Mouse (Mus musculus) liver (tissue): Measurements from ENCODE around the gene Spata33.
A peak's percentile ranks its signal among the peaks of the same experiment; 100 is the strongest.
"Not testable (repeated sequence)": the region's sequence is repeated elsewhere in the genome, so short reads cannot be mapped to it uniquely, and the experiment has no call there.

Experiments
- DNase-seq: peaks from one replicate; pipeline ENCODE4 v3.0.0-alpha.2; 2020; ENCODE audit warnings: mixed read lengths

Gene Spata33

DNA sequence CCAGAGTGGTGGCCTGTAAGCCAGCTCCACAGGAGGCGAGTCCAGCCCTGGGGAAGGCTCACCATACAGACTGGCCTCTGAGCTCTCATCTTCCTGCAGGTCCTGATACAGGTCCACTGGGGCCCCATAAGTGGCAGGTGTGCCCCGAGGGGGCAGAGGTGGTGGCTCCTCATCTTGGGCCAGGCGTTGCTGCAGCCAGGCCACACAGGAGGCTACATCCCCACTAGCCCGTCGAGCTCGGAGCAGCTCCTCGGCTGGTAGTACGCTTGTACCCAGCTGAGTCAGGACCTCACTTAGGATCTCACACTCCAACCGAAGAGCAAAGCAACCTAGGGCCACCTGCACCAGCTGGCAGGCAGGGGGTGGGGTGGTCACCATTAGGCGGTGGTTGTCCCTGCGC, 21.1 kb downstream of the Spata33 start:
- DNase-seq, result no peak

DNA sequence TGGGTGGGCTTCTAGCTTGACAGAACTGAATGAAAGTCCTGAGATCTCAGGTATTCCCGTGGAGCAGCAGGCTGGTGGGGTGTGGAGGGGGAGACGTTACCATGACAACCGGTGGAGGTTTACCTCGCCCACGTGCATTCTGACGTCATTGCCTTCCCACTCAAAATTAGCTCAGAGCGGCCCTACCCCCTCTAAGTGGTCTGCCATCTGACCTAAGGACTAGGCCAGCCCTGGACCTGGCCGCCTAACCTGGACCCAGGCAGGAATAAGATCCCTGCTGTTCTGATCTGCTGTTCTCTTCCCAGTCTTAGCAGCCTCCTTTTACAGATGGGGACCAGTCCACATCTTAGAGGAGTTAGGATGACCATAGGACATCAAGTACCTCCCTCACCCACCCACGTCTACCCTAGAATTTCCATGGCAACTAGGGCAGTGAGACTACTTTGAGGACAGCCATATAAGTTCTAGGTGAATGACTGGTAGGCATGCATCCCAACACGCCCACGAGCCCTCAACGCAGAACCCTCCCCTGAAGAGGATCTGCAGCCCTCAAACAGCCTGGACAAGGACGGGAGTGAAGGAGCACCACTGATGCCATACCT, 22.4 kb downstream of the Spata33 start:
- DNase-seq, result no peak

DNA sequence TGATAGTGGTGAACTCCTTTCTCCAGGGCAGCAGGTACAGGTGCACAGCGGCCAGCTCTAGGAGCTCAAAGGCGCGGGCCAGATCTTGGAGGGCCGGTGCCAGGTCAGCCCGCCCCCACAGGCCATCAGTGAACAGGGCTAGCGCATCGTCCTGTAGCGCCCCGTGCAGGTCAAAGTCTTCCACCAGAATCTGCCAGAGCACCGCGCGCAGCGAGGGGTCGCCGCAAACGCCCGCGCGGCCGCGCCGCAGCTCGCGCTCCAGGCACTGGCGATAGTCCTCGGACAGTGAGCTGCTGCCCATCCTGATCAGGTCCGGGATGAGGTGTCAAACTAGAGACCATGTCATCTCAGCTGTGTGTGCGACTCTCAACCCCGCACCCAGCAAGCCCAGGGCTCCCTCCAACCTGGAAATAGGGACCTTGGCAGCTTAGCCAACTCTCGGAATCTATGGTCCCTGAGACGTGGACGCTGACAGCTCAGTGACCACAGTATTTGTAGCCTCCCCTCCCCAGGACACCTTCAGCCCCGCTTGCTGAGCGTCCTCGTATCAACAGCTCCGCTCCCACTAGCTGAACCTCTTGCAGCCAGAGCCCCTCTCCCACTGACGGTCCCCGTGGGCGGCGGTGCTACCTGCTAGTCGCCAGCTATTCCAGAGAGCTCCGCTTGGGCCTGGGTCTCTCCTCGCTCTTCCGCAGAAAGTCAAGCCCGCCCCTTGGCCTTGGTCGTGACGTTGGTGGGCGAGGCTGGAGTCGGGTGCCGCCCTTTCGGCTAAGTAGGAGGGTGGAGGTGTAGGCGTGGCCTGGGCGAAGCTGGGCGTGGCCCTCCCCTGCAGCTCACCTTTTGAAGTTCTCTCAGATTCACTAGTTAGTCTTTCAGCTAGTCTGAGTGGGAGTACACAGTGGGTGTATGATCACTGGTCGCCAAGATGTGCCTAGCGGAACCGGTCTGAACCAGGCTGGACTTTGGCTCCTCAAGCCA, 23.2 kb downstream of the Spata33 start, which contains the start of gene Spata2l:
Gene Spata2l (minus strand): TSS at position 714 of the 978 bp plus-strand sequence.
- peak; percentile 90 for DNase-seq

DNA sequence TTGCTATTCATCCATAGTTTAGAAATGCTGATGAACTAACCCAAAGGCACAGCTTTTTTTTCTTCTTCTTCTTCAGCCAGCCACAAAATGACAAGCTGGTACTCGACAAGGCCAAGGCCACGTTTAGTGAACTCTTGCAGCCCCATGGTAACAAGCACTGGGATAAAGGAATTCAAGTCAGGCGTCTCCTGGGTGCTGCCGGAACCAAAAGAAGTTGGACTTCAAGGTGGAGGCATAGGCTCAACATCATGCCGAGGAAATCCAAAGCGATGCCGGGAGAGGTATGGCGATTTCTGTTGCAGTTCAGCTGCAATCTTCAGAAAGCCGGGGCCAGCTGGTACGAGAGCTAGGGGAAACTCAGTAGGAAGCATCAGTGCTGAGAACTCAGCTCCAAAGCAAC, 26.8 kb downstream of the Spata33 start:
- DNase-seq, result no peak

DNA sequence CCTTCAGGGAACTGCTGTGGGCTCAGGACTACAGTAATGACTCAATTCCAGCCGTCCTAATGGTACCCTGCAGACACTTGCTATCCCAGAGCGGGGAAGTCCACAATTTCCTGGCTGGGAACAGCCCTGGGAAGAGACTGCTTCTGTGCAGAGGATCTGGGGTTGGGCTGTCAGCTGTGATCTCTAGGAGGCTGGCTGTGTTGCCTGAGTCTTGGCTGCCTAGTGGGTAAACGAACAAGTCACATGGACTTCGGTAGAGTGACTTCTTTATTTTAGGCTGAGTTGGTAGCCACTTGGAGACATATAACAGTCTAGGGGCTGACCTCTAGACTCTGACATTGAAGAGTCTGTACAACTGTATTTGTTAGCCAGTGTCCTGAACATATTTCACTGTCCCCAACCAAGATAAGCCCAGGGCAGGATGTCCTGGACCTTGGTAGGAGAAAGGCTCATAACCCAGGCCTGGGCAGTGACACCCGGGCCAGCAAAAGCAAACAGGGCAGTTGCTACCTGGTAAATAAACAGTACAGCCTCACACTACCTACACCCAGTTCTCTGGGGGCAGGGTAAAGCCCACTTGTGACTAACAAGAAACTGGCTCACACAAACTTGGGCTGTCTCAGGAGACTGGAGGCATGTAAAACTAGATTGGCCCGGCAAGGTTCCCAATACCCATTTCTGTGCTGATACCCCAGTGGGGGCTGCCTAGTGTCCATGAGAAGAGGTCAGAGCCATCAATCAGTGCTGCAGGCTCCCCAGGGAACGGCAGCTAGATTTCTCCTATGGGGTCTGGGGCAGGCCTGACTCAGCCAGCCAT, 29.7 kb downstream of the Spata33 start:
- no peak for DNase-seq

DNA sequence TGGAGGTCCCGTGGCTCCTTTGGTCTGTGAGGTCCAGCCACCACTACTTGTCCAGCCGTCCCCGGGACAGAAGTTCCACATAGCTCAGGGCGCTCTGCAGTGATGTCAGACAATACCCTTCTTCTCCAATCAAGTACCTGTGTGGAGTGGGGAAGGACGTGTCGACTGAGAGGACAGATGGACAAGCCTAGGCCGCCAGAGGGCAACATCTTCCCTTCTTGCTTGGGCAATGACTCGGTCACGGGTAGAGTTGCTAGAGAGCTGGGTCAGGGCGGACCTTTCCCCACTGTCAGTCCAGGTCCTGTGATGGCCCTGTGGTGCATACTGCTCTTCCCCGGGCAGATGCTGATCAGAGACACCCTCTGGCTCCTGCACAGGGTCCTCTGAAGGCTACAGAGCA, 30.4 kb downstream of the Spata33 start:
- DNase-seq, result no peak

DNA sequence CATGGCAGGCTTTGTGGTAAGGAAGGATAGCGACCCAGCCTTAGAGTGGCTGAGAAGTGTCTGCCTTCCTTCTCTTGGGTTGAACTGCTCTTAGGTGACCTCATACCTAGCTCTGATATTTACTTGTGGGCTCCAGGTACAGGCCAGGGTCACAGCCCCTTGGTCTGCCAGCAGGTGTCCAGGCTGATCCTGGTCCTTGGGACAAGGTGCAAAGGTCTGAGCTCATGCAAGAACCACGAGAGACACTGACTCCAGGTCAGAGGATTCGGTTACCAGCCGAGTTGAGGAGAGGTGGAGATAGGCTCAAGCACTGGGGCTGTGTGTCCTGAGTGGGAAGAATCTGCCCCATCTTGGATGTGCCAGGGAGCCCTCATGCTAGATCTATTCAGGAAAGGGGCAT, 31.8 kb downstream of the Spata33 start:
- no peak for DNase-seq

DNA sequence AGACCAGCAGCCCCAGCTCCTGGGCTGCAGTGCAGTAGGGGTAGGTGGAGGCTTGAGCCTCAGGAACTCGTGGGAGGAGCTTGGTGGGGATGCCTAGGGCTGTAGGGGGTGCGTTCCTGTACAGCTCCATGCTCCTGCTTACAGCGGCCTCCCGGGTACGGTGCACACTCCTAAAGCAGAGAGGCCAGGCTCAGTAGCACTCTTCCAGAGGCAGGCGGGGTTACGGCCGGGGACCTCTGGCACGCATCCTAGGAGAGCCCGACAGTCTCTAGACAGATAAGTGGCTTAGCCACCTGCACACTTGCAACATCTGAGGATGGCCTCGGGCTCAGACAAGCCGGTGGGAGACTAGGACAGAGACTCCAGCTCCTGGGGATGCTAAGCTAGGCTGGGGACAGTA, 32.9 kb downstream of the Spata33 start:
- no peak for DNase-seq

DNA sequence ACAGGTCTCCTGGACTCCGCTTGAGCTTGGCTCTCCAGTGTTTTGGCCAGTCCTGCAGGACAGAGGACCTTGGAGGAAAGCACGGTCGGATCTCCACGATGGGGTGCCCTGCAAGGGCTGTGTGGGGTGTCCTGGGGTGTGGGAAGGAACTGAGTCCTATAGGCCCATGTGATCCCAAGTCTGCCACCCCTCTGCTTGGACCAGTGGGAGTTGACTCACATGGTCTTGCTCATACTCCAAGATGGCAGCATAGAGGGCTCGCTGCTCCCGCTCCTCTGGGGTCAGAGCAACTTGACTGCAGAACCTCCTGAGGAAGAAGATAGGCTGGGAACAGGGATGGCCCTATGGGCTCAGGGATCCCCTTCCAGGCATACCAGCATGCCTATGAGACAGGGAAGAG, 35.1 kb downstream of the Spata33 start:
- DNase-seq, result no peak

DNA sequence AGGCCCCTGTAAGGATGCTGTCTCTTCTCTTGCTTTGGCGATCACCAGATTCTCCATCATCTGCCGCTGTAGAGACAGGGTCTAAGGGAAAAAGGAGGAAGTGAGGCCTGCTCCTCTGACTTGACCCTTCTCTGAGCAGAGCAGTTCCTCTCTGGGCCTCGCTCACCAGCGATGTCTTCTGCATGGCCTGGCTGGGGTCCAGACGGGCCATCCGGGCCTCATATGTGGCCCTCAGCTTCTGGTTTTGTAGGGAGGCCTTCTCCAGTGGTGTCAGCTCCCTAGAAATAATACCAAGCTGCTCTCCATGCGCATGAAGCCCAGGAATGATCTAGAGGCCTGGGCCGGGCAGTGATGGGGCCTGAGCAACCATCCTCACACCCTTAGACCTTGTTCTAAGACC, 36.0 kb downstream of the Spata33 start:
- no peak for DNase-seq

DNA sequence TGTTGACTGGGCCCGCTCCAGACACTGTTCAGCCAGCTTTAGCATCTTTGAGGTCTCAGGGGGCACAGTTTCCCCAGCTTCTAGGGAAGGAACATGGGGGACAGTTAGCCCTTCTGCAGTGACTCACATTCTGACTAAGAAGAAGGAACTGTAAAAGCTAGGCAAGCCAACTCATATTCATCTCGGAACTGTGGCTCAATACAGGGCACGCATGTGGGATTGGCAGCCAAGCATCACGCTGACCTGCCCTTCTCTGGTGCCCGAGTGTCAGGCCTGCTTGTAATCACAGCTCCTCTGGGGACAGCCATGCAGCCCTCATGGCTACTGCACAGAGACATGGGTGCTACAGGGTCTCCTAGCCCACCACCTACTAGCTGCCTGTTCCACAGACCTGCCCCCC, 38.3 kb downstream of the Spata33 start:
- DNase-seq, result no peak

DNA sequence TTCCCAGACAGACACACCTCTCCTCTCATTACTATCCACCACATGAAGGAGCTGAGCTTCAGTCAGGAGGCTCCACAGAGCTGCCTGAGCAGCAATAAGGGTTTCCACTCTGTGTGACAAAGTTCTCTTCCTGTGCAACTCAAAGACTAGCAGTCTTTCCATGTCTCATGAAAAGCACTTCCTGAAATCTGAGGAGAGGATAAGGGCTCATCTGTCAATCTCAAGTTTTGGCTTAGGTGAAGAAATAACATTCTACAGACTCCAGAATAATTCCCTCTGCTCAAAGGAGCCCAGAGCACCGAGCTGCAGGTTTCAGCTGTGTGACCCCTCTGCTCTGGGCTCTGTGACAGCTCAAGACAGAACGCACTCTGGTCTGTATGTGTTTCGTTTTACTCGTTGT, 40.3 kb downstream of the Spata33 start:
- DNase-seq, result no peak

DNA sequence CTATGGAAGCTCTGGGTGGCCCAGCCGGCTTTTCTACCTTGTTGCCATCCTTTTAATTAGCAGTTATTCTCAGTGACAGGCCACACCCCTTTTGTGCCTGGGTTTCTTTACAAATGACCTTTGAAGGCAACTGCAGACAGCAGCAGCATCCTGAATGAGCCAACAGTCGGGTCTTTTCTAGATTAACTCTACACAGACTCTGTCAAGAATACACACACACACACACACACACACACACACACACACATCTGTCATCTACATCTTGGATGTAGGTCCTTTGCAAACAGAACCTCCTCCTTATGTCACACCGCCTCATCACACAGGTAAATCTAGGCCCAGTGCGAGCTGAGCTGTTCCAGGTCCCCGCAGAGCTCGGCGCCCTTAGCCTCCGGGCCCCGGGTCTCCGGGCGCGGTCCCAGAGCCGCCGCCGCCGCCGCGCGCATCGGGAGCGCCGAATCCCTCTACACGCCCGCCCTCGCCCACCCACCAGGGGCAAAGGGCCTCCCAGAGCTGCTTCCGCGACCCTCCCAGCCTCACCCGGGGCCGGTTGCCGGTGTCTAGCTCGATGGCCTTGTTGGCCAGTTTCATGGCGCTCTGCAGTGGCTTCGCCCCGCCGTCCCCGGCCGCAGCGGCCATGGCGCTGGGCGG, 40.9 kb downstream of the Spata33 start:
- DNase-seq, result no peak

DNA sequence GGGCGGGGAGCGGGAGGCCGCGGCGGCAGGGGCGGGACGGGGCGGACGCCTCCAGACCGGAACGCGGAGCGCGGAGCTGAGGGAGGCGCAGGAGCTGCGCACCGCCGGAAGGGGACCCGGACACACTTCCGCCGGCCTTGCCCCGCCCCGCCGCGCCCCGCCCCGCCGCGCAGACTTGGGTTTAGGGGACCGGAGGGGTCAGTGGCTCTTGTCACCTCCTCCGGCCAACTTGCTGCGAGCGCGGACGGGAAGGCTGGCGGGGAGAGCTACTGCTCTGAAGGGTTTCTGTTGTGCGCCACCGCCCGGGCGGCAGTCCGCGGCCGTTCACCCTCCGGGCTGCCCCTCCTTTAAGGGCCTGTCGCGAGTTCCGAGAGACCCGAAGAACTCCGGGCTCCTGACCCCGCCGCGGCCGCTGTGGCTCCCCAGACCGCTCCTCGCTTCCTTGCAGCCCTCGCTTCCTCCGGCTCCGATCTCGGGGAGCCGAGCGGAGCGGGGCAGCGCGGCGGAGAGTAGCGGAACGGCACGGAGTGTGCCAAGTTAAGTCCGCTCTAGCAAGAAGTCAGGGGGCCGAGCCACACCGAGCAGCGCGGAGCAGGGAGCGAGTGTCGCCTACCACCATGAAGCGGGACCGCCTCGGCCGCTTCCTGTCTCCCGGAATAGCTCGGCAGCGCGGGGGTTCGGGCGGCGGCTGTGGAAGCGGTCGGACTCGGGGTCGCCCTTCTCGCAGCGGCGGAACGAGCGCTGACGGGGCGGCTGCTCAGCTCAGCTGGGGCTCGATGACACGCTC, 41.7 kb downstream of the Spata33 start, which contains the start of the genes Zfp276 and Vps9d1:
Gene Zfp276 (plus strand): TSS at position 97 of the 787 bp plus-strand sequence.
Gene Vps9d1 (minus strand): TSS at position 250 of the 787 bp plus-strand sequence.
- peak; percentile 93 for DNase-seq

DNA sequence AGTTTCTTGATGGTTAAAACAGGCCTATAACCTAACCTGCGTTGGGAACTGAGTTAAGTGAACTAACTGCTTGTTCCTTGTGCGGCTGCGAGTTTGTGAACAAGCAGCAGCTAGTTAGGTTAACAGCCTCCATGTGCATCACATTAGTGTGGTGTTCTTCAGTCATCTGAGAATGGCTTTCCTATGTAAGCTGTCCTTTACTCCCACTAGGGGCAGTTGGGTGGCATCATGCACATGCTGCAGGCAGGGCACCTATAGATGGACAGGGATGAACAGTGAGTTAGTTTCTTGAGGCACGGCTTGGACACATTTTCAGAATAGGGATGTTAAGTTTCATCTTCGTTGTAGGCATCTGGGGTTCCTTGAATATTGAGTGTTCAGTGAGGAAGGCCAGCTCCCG, 42.5 kb downstream of the Spata33 start:
- DNase-seq, result no peak

DNA sequence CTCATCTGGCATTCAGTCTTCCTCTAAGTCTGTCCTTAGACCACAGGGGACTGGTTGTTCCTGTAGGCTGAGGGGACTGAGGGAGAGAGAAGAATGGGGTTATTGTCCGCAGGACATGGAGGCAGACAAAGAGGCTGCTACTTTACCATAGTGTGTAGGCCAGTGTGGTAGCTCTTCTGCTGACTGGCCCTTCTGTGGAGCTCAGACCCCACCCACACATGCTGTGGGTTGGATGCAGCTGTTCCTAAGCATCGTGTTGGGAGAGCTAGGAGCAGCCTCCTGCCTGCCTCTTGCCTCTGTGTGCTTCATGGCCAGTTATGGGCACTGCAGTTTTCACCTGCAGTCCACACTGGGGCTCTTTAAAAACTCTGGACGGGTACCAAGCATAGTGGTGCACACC, 44.5 kb downstream of the Spata33 start:
- no peak for DNase-seq

DNA sequence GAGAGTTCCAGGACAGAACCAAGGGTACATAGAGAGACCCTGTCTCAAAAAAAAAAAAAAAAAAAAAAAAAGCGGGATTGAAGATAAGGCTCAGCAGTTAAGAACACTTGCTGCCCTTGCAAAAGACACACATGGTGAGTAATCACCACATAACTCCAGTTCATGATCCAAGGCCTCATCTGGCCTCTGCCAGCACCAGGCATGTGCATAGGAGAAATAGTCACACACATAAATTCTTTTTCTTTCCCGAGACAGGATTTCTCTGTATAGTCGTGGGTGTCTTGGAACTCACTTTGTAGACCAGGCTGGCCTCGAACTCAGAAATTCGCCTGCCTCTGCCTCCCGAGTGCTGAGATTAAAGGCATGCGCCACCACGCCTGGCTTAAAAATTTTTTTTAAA, 45.0 kb downstream of the Spata33 start:
- not testable (repeated sequence) for DNase-seq

DNA sequence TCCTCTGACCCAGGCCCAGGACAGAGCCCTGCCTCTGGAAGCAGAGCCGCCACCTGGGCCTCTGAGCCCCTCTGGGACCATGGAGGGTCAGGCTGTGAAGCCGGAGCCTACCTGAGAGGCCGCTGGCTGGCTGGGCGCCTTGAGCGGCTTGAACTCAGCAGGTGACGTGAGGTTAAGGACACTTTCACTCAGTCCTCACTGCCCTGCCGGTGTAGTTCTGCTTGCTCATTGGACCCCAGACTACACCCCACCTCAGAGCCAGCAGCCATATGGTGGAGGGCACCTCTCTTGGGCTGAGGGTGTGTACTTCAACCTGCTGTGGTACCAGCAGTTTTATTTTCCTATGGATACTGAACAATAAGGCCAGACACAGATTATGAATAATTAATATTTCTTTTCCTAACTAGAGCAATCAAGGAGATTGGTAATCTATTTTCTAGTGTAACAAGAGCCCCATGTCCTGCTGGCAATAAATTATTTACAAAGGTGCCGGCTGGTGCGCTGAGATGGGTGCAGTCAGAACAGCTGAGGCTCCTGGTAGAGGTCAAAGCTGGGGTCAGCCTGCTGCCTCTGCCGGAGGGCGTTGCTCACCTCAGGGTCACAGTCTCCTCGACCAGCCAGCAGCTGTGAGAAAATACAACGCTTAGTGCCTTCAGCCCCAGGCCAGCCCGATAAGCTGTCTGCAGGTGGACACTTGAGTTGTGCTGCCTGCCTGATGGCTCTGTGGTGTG, 55.5 kb downstream of the Spata33 start:
- DNase-seq, result no peak

DNA sequence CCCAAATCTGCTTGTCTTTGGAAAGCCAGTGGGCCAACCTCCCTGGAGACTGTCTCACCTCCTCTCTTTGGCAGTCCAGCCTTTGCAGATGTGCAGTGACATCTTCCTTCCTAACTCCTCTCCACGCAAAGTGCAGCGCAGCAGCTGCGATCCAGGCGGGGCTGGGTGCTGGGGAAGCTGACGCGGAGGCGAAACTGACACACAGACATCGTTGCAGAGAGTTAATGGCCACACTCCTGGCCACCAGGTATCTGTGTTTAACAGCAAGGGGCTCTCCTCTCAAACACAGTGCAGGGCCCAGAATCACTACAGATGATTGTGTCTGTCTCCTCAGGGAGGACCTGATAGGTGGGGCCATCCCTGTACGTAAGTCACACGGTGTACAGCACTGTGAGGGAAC, 58.5 kb downstream of the Spata33 start:
- no peak for DNase-seq
